Mouse (Mus musculus) cortical plate, adult 2 months (tissue): ENCODE measurements at regions not wholly inside any gene's neighbourhood (a gene's known extent, or its start where the extent isn't known, plus 50 kb on each side); places are given as distances from the start of the nearest gene placed in this dataset.

Source experiments
- CTCF ChIP-seq: fragments of 200-500 bp; IDR thresholded peaks from 2 replicates; pipeline ENCODE4 v1.5.1; 2011; ENCODE audit warnings: mild to moderate bottlenecking, control low read depth, low read length; ENCODE audit not compliant: insufficient read depth; ENCODE audit errors: extremely low read depth
- POLR2A ChIP-seq: fragments of 200-500 bp; IDR thresholded peaks from 2 replicates; pipeline ENCODE4 v1.6.1; 2011; ENCODE audit warnings: mild to moderate bottlenecking, low read length, control low read depth; ENCODE audit not compliant: insufficient read depth; ENCODE audit errors: extremely low read depth

GRCm38 (mm10) chr4:131080113-131080512 lies 135.9 kb downstream of the Matn1 start:
- no peak for TF ChIP-seq POLR2A
- TF ChIP-seq CTCF: no peak
